Mouse (Mus musculus) liver, adult (tissue): Measurements from ENCODE around the gene Tmem191c.

Source experiments
- GATA4 ChIP-seq: IDR thresholded peaks from 2 replicates; pipeline ENCODE4 v1.6.1; 2014; ENCODE audit warnings: mild to moderate bottlenecking, low read length; ENCODE audit not compliant: insufficient replicate concordance

Gene Tmem191c

GRCm38 (mm10) chr16:17275721-17276120 is at the start of gene Tmem191c:
Gene Tmem191c, plus strand, starts transcription at chr16:17276077.
- no peak for TF ChIP-seq GATA4

GRCm38 (mm10) chr16:17226496-17226895 is 49.4 kb upstream of the Tmem191c start:
- no peak for TF ChIP-seq GATA4

- no peak for TF ChIP-seq GATA4
These were observed 42.8 kb upstream of the Tmem191c start, which contains the start of gene Hic2 for GRCm38 (mm10) chr16:17232794-17233701. Gene Hic2, plus strand, starts transcription at chr16:17233572.

DNA sequence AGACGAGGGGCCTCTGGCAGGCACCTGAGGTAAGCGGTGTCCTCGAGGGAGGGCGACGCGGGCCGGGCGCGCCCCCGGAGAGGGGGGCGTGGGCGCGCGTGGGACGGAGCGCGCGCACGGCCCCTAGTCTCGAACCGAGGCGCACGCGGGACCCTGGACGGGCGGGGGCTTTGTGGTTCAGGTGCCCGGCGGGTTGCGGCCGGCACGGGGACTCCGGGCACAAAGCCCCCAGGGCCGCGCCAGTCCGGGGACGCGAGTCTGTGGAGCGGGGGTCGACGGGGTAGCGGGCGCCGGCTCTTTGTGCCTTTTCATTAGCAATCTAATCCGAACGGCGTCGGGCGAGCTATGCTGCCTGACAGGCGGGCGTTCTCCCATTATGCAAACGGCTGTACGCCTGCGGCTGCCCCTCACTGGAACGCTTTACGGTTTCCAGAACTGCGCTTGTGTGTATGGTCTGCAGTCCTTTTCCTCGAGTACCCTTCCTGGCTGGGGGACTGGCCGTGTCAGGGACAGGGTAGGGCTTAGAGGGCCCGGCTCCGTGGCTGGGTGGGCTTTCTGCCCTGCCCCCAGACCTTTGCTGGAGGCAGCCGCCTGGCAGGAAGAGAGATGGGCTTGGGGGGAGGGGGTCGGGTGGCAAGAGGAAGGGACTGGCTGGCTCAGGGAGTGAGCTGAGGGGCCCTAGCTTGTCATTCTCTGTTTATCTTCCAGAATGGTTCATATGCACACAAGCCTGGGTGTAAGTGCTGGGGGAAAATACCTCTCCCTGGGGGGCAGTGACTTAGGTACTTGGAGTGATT is 42.0 kb upstream of the Tmem191c start:
- TF ChIP-seq GATA4 = no peak

DNA sequence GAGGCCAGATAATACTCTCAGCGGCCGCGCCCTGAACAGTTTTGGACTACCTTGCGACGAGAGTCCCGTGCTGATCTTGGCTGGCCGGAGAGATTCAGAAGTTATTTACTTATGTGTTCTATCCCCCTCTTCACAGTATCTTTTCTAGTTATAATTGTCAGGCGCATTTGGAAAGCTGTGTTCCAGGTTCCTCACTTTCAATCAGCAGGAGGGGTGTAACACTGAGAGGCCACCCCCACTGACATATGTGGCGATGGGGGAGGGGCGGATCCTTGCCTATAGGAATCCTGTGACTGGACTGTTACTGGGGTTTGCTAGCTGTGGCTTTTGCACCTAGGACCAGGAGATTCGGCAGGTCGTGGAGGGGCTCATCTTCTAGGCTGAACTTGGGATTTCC is 41.4 kb upstream of the Tmem191c start:
- no peak for TF ChIP-seq GATA4

- no peak for TF ChIP-seq GATA4
These were observed 40.8 kb upstream of the Tmem191c start for GRCm38 (mm10) chr16:17234916-17235665.

GRCm38 (mm10) chr16:17237634-17238033 is 38.2 kb upstream of the Tmem191c start:
- TF ChIP-seq GATA4 = no peak

GRCm38 (mm10) chr16:17239409-17239808 is 36.5 kb upstream of the Tmem191c start:
- TF ChIP-seq GATA4 = no peak

DNA sequence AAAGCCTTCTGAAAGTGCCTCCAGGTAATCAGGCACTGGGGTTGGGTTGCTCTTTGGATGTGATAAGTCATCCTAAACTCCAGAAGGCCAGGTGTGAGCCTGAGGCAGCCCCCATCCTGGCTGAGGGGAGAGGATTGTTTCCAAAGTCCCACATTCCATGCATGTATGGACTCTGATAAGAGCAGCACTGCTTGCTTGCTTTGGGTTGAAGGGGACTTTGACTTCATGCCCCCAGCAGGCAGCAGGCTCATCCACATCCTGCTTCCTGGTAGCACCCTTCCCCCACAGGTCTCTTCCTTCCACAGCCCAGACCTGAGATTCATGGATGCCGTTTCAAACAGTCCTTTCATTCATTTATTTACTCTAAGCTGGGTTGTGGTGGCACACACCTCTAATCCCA is 32.1 kb upstream of the Tmem191c start:
- TF ChIP-seq GATA4 = no peak

GRCm38 (mm10) chr16:17244996-17245395 is 30.9 kb upstream of the Tmem191c start:
- TF ChIP-seq GATA4 = no peak

DNA sequence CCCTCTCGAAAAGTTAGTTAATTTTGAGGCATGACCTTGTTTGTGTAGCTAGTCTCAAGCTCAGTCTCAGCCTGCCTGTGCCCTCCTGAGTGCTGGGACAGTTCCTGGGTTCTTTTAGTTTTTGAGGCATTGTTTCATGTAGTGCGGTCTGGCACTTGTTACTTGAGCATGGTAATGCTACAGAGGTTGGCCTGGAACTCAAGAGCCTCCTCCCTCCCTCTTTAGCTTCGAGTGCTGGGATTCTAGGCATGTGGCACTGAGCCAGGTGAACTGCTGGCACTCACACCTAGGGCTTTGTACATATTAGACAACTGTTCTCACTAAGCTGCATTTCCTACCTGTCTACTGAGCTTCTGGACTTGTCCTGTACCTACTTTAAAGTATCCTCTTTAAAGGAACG is 28.1 kb upstream of the Tmem191c start:
- TF ChIP-seq GATA4 = no peak

- TF ChIP-seq GATA4 = no peak
These were observed 26.7 kb upstream of the Tmem191c start for GRCm38 (mm10) chr16:17249135-17249534.

GRCm38 (mm10) chr16:17251539-17251938 is 24.3 kb upstream of the Tmem191c start:
- no peak for TF ChIP-seq GATA4

DNA sequence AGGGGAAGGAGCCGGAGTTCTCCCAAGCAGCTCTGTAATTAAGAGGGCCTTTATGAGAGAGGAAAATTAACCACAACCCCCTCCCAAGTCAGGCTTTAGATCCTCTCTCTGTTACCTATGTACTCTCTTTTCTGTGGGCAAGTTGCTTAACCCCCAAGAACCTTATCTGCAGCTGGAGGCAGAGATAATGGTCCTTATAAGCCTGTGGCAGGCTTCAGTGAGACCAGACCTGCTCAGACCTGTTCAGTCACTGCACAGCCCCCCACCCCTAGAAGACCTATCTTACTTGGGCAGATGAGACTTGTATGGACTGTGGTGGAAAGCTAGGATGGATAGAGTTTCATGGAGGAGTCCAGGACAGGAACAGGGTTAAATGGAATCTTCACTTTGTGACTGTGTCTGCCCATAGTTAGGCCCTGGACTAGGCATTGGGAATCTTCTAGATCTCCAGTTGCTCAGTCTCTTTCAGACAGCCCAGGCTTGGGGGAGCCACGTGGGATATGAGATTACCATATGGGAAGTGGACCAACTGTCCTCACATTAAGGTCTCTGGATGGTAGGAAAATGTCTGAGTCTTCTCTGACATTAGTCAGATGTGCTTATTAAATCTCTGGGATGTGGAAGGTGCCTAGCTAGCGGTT is 23.7 kb upstream of the Tmem191c start:
- TF ChIP-seq GATA4 = no peak

DNA sequence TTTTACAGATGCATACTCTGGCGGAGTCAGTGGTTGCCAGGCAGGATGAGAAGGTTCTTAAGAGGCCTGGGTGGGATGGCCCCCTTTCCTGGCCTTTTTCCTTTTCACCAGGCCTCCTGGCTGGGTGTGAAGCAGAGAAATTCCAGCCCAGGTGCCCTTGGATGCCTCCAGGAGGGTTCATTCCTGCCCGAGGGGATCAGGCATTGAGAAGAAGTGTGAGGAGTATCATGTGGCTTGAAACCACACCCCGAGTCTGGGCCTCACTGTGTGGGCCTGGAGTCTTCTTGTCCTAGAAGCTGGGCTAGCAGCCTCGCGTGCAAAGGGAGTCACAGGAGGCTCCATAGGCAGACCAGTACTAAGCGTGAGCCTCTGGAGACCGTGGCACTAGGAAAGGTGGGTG is 23.0 kb upstream of the Tmem191c start:
- TF ChIP-seq GATA4 = no peak
